Mouse (Mus musculus) forebrain, embryonic 12.5 days (tissue): ENCODE results near the gene Psmb9. TPM values are rescaled to one million over a fixed set of nuclear protein-coding genes. Genes with fewer than 3 reads are reported as not detected.

Source experiments
- ATAC-seq: fragments of 200-750 bp; cut with Nextera tagmentation; 2 replicates; pipeline ENCODE4 v1.8.0; 2017; ENCODE audit warnings: moderate TSS enrichment; ENCODE audit not compliant: low FRiP score
- H3K27ac ChIP-seq: fragments of 300-500 bp; sonication (generic); 2 replicates; pipeline ENCODE4 v1.5.1; 2016; ENCODE audit warnings: mild to moderate bottlenecking
- H3K27me3 ChIP-seq: fragments of 300-500 bp; sonication (generic); 2 replicates; pipeline ENCODE4 v1.6.1; 2016; ENCODE audit warnings: mild to moderate bottlenecking
- H3K36me3 ChIP-seq: fragments of 300-500 bp; sonication (generic); replicated peaks from 2 replicates; pipeline ENCODE4 v1.6.1; 2016; ENCODE audit warnings: mild to moderate bottlenecking
- H3K4me1 ChIP-seq: fragments of 300-500 bp; sonication (generic); 2 replicates; pipeline ENCODE4 v1.6.1; 2016
- H3K4me2 ChIP-seq: fragments of 300-500 bp; sonication (generic); 2 replicates; pipeline ENCODE4 v1.6.1; 2016; ENCODE audit warnings: mild to moderate bottlenecking, moderate library complexity
- H3K4me3 ChIP-seq: fragments of 300-500 bp; sonication (generic); replicated peaks from 2 replicates; pipeline ENCODE4 v1.5.1; 2016; ENCODE audit warnings: mild to moderate bottlenecking
- H3K9ac ChIP-seq: fragments of 300-500 bp; sonication (generic); 2 replicates; pipeline ENCODE4 v1.6.1; 2016; ENCODE audit warnings: mild to moderate bottlenecking
- H3K9me3 ChIP-seq: fragments of 300-500 bp; sonication (generic); 2 replicates; pipeline ENCODE4 v1.6.1; 2016
- WGBS: fragments of 180-500 bp; shearing (Covaris S2); methylation state at CpG from one replicate; pipeline ENCODE4 v1.1.7; 2016; 5-methylcytosine and 5-hydroxymethylcytosine counted together
- polyA plus RNA-seq: library from polyadenylated mRNA; unstranded; fragments of >200 nt; fragmentation: Nextera tagmentation; extraction: Ambion mirVana; gene quantifications from 2 replicates; pipeline ENCODE4 v1.2.1, GENCODE M21; 2016

The Psmb9 gene
- polyA plus RNA-seq, 1 experiment from 2014 or later = 1.1 TPM

DNA sequence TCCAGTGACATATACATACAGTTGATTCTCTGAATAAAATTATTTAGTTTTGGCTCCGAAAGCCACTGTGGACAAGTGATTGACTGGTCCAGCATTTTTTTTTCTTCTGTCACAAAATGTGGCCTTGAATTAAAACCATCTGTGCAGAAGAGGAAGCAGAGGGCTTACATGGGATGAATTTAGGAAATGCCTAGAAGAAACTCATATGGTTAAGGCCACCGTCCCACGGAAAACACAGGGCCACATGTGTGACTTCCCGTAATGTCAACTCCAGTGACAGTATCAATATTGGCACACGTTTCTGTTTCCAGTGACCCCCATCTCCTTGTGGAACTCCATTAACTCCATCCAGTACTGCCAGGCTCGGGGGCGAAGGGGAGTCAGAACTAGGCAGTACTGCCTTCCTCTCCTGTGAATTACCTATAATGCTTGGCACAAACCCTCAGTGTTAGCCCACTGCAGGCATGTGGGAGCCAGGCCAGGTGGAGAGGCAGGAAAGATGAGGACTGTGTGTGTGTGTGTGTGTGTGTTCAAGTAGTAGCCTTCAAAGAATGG, 45.0 kb downstream of the Psmb9 start:
- Histone ChIP-seq H3K27me3 (peaks cover 49% of the 10 kb centered on the region), H3K4me2 (no peak overlapping the region), H3K27ac (no peak overlapping the region), H3K36me3 (no peaks in the 10 kb centered on the region), H3K9ac (no peak overlapping the region), H3K4me1 (peaks cover 16% of the 10 kb centered on the region), H3K4me3 (no peak overlapping the region), H3K9me3 (no peaks in the 10 kb centered on the region)
- WGBS = 86% methylated on average over 7 of the region's 7 CpGs
- no peak for ATAC-seq

DNA sequence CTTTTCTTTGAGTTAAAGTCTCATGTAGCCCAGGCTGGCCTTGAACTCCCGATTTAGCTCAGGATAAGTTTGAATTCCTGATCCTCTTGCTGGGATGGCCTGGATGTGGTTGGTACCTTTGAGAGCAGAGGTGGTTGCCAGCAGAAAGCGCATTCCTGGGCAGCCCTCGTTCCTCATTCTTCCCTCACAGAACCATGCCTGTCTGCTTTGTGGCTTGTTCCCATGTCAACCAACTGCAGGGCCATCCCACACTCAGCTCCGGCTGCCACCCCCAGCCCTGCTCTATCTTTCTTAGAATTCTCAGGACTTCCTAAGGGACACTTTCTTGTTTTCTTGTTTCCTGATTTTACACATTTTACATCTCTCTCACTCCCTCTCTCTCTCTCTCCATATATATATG, 46.1 kb downstream of the Psmb9 start:
- no peak overlapping the region for H3K9ac ChIP-seq
- H3K27ac ChIP-seq = no peak overlapping the region
- peaks cover 16% of the 10 kb centered on the region for H3K4me1 ChIP-seq
- peaks cover 60% of the 10 kb centered on the region for H3K27me3 ChIP-seq
- no peaks in the 10 kb centered on the region for H3K36me3 ChIP-seq
- no peak overlapping the region for H3K4me2 ChIP-seq
- no peak for ATAC-seq
- 54% methylated on average over 4 of the region's 4 CpGs for WGBS
- no peak overlapping the region for H3K4me3 ChIP-seq
- no peaks in the 10 kb centered on the region for H3K9me3 ChIP-seq

DNA sequence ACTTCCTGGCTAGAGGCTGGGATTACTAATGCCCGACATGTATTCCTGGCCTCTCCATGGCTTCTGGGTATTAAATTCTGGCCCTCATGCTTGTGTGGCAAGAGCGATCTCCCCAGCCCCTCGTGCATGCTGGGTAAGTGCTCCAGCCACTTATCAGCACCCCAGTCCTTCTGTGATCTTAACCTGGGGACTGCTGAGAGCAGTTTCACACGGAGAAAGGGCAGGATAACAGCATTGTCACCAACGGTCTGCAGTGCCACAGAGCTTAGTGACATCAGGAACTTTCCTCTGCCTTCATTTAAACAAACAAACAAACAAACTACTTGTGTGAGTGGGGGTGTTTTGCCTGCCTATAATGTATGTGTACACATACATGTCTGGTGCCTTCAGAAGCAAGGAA, 47.3 kb downstream of the Psmb9 start:
- ATAC-seq = no peak
- Histone ChIP-seq H3K9ac (no peak overlapping the region), H3K4me3 (no peak overlapping the region; the same call in 1 of the 2 replicates), H3K4me2 (peak overlapping the region; percentile 60), H3K4me1 (peaks cover 22% of the 10 kb centered on the region), H3K27me3 (peaks cover 69% of the 10 kb centered on the region), H3K9me3 (no peaks in the 10 kb centered on the region), H3K27ac (no peak overlapping the region), H3K36me3 (no peaks in the 10 kb centered on the region)
- 8% methylated on average over 5 of the region's 5 CpGs for WGBS

GRCm38 (mm10) chr17:34139416-34139815, 48.1 kb downstream of the Psmb9 start:
- Histone ChIP-seq H3K4me3 (peak overlapping the region; percentile 32), H3K36me3 (no peaks in the 10 kb centered on the region), H3K4me1 (peaks cover 22% of the 10 kb centered on the region), H3K9ac (no peak overlapping the region), H3K27me3 (peaks cover 69% of the 10 kb centered on the region), H3K4me2 (peak overlapping the region; percentile 60), H3K9me3 (no peaks in the 10 kb centered on the region), H3K27ac (no peak overlapping the region)
- 2% methylated on average over 16 of the region's 16 CpGs for WGBS
- no peak for ATAC-seq

GRCm38 (mm10) chr17:34138655-34139054, 48.9 kb downstream of the Psmb9 start:
- Histone ChIP-seq H3K27me3 (peaks cover 69% of the 10 kb centered on the region), H3K4me2 (no peak overlapping the region)
- 71% methylated on average over 7 of the region's 7 CpGs for WGBS

DNA sequence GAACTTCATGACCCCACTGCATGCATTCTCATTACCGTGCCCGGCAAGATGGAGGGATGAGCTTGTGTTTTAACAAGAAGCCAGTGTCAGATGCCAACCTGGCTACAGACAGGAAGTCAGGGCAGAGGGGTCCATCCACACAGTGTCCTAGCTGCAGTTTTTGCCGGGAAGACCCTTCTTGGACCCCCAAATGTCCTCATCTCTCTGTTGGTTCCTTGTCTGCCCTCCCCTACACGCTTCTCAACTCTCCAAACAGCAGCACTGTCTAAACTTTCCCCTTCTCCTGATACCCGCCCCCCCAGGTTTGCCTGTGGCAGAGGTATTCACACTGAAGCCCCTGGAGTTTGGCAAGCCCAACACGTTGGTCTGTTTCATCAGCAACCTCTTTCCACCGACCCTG, 50.0 kb downstream of the Psmb9 start:
- peaks cover 66% of the 10 kb centered on the region for H3K27me3 ChIP-seq
- no peaks in the 10 kb centered on the region for H3K9me3 ChIP-seq
- no peak overlapping the region for H3K27ac ChIP-seq
- H3K4me1 ChIP-seq = peaks cover 20% of the 10 kb centered on the region
- WGBS = 76% methylated on average over 7 of the region's 7 CpGs
- no peak for ATAC-seq
- no peak overlapping the region for H3K9ac ChIP-seq
- no peak overlapping the region for H3K4me2 ChIP-seq
- no peak overlapping the region for H3K4me3 ChIP-seq
- no peaks in the 10 kb centered on the region for H3K36me3 ChIP-seq

More at GRCm38 (mm10) chr17:34138655-34139054, 48.9 kb downstream of the Psmb9 start:
- Histone ChIP-seq H3K9me3 (no peaks in the 10 kb centered on the region), H3K36me3 (no peaks in the 10 kb centered on the region), H3K4me3 (no peak overlapping the region), H3K9ac (no peak overlapping the region), H3K27ac (no peak overlapping the region), H3K4me1 (peaks cover 22% of the 10 kb centered on the region)
- ATAC-seq = no peak

DNA sequence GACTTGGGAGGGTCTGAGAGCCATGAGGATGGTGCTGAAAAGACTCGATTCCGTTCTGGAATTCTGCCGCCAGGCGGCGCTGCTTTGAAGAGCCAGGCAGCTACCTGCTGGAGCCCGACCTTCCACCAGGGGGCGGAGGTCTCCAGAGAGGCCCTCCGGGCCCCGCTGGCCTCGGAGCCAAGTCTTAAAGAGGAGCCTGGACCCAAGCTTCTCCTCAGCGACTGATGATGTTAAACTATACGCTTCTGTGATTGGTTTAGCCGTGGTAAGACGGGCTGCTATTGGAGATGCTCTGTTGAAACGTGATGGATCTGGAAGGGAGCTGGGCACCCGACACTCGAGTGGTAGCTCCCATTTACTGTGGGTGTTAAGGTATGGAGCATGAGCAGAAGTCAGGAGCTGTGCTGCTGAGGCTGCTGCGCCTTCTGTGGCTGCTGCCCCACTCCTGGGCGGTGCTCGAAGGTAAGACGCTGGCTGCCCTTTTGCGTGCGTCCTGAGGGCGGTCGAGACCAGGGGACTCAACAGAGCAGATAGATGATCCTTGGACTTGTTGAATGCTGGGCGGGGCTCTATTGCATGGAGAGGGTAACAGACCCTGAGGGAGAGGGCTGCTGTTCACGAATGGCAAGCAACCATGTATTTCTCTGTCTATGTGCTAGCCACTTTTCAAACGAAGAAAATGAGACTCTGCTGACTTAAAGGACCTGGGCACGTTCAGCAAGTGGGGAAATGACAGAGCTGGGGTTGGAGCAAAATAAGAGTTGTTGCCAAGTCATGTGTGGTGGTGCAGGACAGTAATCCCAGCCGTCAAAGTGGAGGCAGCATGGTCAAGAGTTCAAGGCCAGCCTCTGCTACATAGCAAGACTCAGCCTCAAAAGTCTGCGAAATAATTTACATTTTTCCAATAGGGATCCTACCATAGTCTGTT, 52.0 kb downstream of the Psmb9 start:
- no peaks in the 10 kb centered on the region for H3K36me3 ChIP-seq
- peak overlapping the region; percentile 45; the same call in 1 of the 2 replicates for H3K9ac ChIP-seq
- no peaks in the 10 kb centered on the region for H3K9me3 ChIP-seq
- no peak overlapping the region for H3K27ac ChIP-seq
- WGBS = 6% methylated on average over 31 of the region's 31 CpGs
- peaks cover 20% of the 10 kb centered on the region for H3K4me1 ChIP-seq
- peak overlapping the region; percentile 37 for H3K4me3 ChIP-seq
- peaks cover 51% of the 10 kb centered on the region for H3K27me3 ChIP-seq
- ATAC-seq = peak; percentile 98
- H3K4me2 ChIP-seq = peak overlapping the region; percentile 67

DNA sequence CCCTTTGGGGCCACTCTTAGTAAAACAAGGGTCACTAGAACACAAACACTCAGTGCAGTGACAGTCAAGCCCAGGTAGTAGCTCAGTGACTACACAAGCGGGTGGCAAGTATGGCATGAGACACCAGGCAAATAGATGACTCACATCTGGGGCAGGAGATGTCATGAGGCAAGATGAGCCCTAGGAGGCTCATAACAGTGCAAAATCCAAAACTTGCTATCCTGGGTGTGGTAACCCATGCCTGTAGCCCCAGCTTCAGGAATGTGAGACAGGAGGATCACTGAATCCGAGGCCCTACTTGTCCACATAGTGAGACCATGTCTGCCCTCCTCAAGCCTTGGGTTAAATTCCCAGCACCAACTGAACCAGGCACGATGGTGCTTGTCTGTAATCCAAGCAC, 53.1 kb downstream of the Psmb9 start:
- H3K9ac ChIP-seq = no peak overlapping the region
- ATAC-seq = no peak

GRCm38 (mm10) chr17:34133289-34133688, 54.3 kb downstream of the Psmb9 start:
- 82% methylated on average over 11 of the region's 11 CpGs for WGBS
- Histone ChIP-seq H3K27me3 (peaks cover 46% of the 10 kb centered on the region), H3K4me1 (peaks cover 16% of the 10 kb centered on the region), H3K9ac (no peak overlapping the region), H3K4me3 (no peak overlapping the region), H3K4me2 (no peak overlapping the region), H3K36me3 (no peaks in the 10 kb centered on the region), H3K9me3 (no peaks in the 10 kb centered on the region), H3K27ac (no peak overlapping the region)
- ATAC-seq = no peak

More for the DNA sequence above, 53.1 kb downstream of the Psmb9 start:
- no peaks in the 10 kb centered on the region for H3K36me3 ChIP-seq
- no peak overlapping the region for H3K27ac ChIP-seq
- no peak overlapping the region for H3K4me2 ChIP-seq
- no peak overlapping the region for H3K4me3 ChIP-seq
- peaks cover 13% of the 10 kb centered on the region for H3K4me1 ChIP-seq
- 87% methylated on average over 3 of the region's 3 CpGs for WGBS
- peaks cover 48% of the 10 kb centered on the region for H3K27me3 ChIP-seq
- H3K9me3 ChIP-seq = no peaks in the 10 kb centered on the region

Other genes with a start within 250 kb of the Psmb9 start
- 198 and 201 TPM in 2 replicates for gene Pfdn6, start 247.4 kb downstream of the Psmb9 start, polyA plus RNA-seq
- gene Wdr46, start 247.1 kb downstream of the Psmb9 start, polyA plus RNA-seq = 40.1 and 41.9 TPM in 2 replicates
- gene B3galt4, start 236.3 kb downstream of the Psmb9 start, polyA plus RNA-seq = 5.0 and 7.1 TPM in 2 replicates
- gene Vps52, start 232.0 kb downstream of the Psmb9 start, polyA plus RNA-seq = 58.4 and 63.5 TPM in 2 replicates
- 934 and 1,034 TPM in 2 replicates for gene Rps18, start 231.8 kb downstream of the Psmb9 start, polyA plus RNA-seq
- 23.3 and 28.2 TPM in 2 replicates for gene H2-K1, start 187.4 kb downstream of the Psmb9 start, polyA plus RNA-seq
- gene Ring1, start 163.1 kb downstream of the Psmb9 start, polyA plus RNA-seq = 19.1 and 23.6 TPM in 2 replicates
- 92.8 and 103 TPM in 2 replicates for gene H2-Ke6, start 159.7 kb downstream of the Psmb9 start, polyA plus RNA-seq
- gene Slc39a7, start 156.1 kb downstream of the Psmb9 start, polyA plus RNA-seq = 160 and 166 TPM in 2 replicates
- gene Rxrb, start 156.0 kb downstream of the Psmb9 start, polyA plus RNA-seq = 54.8 and 59.5 TPM in 2 replicates
- gene Col11a2, start 148.3 kb downstream of the Psmb9 start, polyA plus RNA-seq = 1.4 and 2.5 TPM in 2 replicates
- gene H2-Oa, start 95.4 kb downstream of the Psmb9 start, polyA plus RNA-seq = 0.27 and 0.41 TPM in 2 replicates
- 9.1 and 9.6 TPM in 2 replicates for gene H2-DMa, start 68.2 kb downstream of the Psmb9 start, polyA plus RNA-seq
- 138 and 146 TPM in 2 replicates for gene Brd2, start 65.1 kb downstream of the Psmb9 start, polyA plus RNA-seq
- not detected in 2 replicates for gene H2-DMb2, start 44.5 kb downstream of the Psmb9 start, polyA plus RNA-seq
- gene H2-DMb1, start 34.7 kb downstream of the Psmb9 start, polyA plus RNA-seq = 0.38 and 0.69 TPM in 2 replicates
- gene Tap1, start 211 bp downstream of the Psmb9 start, polyA plus RNA-seq = 1.3 and 2.2 TPM in 2 replicates
- gene Psmb8, start 10.0 kb upstream of the Psmb9 start, polyA plus RNA-seq = 0.53 and 1.7 TPM in 2 replicates
- gene Tap2, start 15.8 kb upstream of the Psmb9 start, polyA plus RNA-seq = 0.47 and 1.1 TPM in 2 replicates
- not detected in 2 replicates for gene H2-Ob, start 51.1 kb upstream of the Psmb9 start, polyA plus RNA-seq
- gene H2-Ab1, start 69.9 kb upstream of the Psmb9 start, polyA plus RNA-seq = 1.9 and 2.5 TPM in 2 replicates
- gene H2-Aa, start 100.1 kb upstream of the Psmb9 start, polyA plus RNA-seq = not detected in 2 replicates
- 1.1 and 1.2 TPM in 2 replicates for gene H2-Eb1, start 118.1 kb upstream of the Psmb9 start, polyA plus RNA-seq
- not detected in 2 replicates for gene H2-Eb2, start 137.9 kb upstream of the Psmb9 start, polyA plus RNA-seq
- not detected in 2 replicates for gene Btnl2, start 167.1 kb upstream of the Psmb9 start, polyA plus RNA-seq
- not detected in 2 replicates for gene Btnl1, start 189.4 kb upstream of the Psmb9 start, polyA plus RNA-seq
- gene BC051142, start 211.1 kb upstream of the Psmb9 start, polyA plus RNA-seq = 2.4 and 2.6 TPM in 2 replicates